Mouse (Mus musculus) cortical plate, adult 2 months (tissue): ENCODE data around the gene Olfr553.

ENCODE experiments used
- CTCF ChIP-seq: fragments of 200-500 bp; IDR thresholded peaks from 2 replicates; pipeline ENCODE4 v1.5.1; 2011; ENCODE audit warnings: mild to moderate bottlenecking, control low read depth, low read length; ENCODE audit not compliant: insufficient read depth; ENCODE audit errors: extremely low read depth
- POLR2A ChIP-seq: fragments of 200-500 bp; IDR thresholded peaks from 2 replicates; pipeline ENCODE4 v1.6.1; 2011; ENCODE audit warnings: mild to moderate bottlenecking, low read length, control low read depth; ENCODE audit not compliant: insufficient read depth; ENCODE audit errors: extremely low read depth

- TF ChIP-seq CTCF (no peak), POLR2A (no peak)
These were observed 52.7 kb downstream of the Olfr553 start, which contains the start of gene Trim21 for GRCm38 (mm10) chr7:102564999-102565997.
